Mouse (Mus musculus): Measurements from ENCODE around the gene 2310039H08Rik.
"Not testable (repeated sequence)": the region's sequence is repeated elsewhere in the genome, so short reads cannot be mapped to it uniquely, and the experiment has no call there.

2310039H08Rik gene

GRCm38 (mm10) chr17:46758753-46759152, 13.7 kb upstream of the 2310039H08Rik start:
- DNase-seq (ENCODE audit: low read depth, low spot score) = no peak

- no peak for DNase-seq (ENCODE audit: low read depth, low spot score)
These were observed 8.9 kb upstream of the 2310039H08Rik start, which contains the start of gene Ptcra for GRCm38 (mm10) chr17:46763544-46763943. Gene Ptcra, minus strand, starts transcription at chr17:46763712.

DNA sequence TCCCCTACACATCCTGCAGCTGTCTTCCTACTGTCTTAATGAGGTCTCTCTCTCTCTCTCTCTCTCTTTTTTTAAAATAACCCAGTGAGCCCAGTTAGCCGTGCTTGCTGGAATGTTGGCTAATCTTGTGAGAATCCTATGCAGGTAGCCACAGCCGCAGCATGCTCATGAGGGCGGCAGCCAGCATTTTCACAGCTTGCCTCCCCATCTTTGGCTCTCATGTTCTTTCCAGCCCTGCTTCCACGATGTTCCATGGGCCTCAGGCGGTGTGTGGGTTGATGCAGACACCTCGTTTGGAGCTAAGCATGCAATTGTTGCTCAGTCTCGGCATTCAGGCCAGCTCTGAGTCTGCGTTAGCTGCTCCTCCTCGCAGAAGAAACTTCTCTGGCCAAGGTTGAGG, 7.5 kb upstream of the 2310039H08Rik start:
- not testable (repeated sequence) for DNase-seq (ENCODE audit: low read depth, low spot score)

DNA sequence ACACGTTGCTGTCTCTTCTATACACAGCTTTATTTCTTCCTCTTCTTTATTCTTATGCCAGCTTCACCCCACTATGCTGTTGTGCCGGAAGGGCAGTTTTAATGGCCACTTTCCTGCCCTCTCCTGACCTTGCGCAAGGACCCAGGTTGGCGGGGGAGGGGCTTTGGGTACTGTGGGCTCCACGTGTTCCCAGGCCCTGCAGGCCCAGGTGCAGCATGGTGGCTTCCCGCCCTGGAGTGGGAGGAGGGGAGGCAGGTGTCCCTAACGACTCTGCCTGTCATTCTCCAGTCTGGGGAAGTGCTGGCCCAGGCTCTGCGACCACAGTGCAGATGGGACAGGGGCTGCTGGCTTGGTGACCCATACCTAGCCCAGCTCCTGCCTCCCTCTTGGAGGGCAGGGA, 4.6 kb upstream of the 2310039H08Rik start:
- no peak for DNase-seq (ENCODE audit: low read depth, low spot score)

DNA sequence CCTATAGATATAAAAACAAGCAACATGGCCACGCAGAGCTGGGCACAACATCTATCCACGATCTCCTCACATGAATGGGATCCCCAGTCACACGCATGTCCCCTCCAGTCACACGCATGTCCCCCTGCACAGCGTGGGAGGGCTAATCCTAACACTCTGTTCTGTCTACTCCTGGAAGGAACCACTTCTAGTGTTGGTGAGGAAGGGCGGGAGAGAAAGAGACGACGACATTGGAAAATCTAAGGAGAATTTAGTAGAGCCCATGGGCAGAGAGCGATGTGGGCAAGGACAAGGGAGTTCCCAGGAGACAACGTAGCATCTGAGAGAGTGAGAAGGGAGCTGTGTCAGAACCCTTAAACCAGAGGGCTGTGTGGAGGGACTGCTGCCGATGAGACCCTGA, 1.9 kb upstream of the 2310039H08Rik start:
- no peak for DNase-seq (ENCODE audit: low read depth, low spot score)

DNA sequence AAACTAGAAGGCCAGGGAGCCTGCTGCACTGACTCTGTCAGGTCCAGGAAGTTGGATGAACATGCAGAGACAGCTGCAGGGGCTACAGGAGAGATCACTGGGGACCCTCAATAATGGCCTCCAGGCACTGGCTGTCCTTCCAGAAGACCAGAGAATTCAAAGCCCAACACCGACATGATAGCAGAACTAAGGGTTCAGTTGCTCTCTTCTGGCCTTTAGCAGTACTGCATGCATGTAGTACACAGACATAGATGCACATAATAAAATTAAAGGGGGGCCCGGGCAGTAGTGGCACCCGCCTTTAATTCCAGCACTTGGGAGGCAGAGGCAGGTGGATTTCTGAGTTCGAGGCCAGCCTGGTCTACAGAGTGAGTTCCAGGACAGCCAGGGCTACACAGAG, 1.4 kb upstream of the 2310039H08Rik start:
- DNase-seq (ENCODE audit: low read depth, low spot score) = peak; percentile 46

GRCm38 (mm10) chr17:46771616-46772015, 819 bp upstream of the 2310039H08Rik start:
- no peak for DNase-seq (ENCODE audit: low read depth, low spot score)

DNA sequence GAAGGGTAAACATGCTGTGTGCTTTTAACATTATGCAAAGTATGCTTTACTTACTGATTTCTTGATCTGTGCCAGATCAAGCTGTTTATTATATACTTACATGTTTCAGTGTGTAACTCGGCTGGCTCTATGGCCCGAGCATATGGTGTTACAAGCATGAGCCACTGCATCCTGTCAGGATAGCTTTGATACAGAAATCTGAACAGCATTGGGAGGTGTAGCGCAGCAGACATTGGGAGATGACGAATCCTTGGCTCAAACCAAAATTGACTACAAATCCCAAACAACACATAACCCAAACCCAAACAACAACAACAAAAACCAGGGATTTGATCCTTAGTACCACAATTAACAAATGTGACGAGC, 414 bp upstream of the 2310039H08Rik start:
- no peak for DNase-seq (ENCODE audit: low read depth, low spot score)

- peak; percentile 57 for DNase-seq (ENCODE audit: low read depth, low spot score)
These were observed 1.1 kb downstream of the 2310039H08Rik start for GRCm38 (mm10) chr17:46773278-46774130.

DNA sequence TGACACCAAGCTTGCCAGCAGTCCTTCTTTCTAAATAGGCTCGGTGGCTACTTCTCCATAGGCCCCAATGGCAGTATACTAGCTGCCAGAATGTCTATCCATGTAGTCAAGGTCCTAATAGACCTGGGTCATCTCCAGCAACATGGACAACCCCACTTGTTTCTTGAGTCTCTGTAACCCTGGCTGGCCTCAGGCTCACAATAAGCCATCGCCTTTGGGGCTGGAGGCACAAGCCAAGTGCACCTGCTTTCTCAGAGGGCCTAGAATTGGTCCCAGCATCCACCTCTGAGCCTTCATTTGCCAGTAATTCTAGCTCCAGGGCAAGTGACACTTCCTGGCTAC, 1.7 kb downstream of the 2310039H08Rik start:
- no peak for DNase-seq (ENCODE audit: low read depth, low spot score)

GRCm38 (mm10) chr17:46775070-46775469, 2.6 kb downstream of the 2310039H08Rik start:
- no peak for DNase-seq (ENCODE audit: low read depth, low spot score)

- no peak for DNase-seq (ENCODE audit: low read depth, low spot score)
These were observed 3.7 kb downstream of the 2310039H08Rik start for GRCm38 (mm10) chr17:46776087-46776486.

DNA sequence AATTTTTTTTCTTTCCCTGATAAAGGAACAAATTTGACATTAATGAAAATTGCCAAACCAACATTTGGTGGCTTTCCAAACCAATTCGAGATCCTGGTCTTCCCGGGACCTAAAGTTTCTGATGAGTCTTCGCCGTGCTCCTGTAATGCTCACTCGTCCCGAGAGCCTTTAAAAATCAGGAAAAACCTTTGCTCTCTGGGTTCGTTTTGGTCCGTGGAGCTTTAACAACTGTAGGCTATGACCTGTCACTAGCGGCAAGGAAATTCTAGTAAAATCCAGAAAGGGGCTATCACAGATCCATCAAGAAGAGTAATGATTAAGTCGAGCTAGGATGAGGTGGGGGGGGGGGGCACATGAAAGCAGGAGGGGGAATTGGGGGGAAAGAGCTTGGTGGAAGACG, 9.4 kb downstream of the 2310039H08Rik start:
- no peak for DNase-seq (ENCODE audit: low read depth, low spot score)

DNA sequence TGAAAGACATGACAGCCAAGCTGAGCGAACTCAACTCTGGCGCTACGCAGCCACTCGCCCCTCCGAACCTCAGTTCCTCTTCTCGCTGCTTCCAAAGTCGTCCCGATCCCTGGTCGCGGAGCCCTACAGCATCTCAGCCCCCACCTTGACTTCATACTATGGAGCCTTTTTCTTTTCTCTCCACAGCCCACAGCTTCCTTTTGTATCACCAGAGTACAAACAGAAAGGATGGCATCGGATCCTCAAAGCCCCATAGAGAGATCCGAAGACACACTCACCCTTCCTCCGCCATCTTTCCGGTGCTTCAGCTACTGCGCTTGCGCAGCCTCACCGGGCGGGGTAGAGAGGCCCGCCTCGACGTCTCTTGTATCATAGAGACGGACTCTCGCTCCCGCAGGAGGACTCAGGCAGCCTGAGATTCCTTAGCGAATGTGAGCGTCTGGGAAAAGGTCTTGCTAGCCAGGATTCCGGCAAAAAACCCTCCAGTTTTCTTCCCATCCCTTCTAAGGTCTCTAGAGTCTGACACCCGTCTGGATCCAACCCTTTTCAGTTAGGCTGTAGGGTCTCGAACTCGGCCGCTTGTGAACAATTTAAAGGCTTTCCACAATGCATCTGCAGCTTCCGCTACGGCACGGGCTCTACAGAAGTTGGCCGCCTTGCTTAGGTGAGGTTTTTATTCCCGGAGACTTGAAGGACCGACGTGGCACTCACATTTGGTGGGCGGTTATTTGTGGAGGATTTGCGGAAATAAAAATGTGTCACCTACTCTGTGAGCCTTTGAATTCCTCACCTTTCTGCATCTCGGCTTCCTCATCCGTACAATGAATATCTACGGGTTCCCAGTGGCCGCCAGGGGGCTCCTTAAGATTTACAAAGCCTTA, 10.1 kb downstream of the 2310039H08Rik start, which contains the start of gene Rpl7l1:
Gene Rpl7l1 (minus strand): TSS at position 332 of the 881 bp plus-strand sequence.
- DNase-seq (ENCODE audit: low read depth, low spot score) = peak; percentile 97

DNA sequence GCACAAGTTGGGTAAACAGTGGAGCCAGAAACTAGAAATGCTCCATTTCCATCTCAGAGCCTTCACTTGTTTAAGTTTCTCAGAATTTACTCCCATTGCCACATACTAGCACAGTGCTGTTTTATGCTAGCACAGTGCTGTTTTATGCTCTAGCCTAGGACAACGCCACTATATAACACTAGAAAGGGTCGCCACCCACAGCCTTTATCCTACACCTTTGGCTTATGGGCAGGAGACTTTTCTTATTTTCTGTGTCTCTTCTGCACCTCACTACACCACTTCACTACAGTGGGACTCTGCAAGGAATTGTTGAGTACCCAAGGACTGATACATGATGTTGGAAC, 10.8 kb downstream of the 2310039H08Rik start:
- DNase-seq (ENCODE audit: low read depth, low spot score) = no peak

- DNase-seq (ENCODE audit: low read depth, low spot score) = no peak
These were observed 14.5 kb downstream of the 2310039H08Rik start for GRCm38 (mm10) chr17:46786952-46787351.

GRCm38 (mm10) chr17:46787974-46788373, 15.5 kb downstream of the 2310039H08Rik start:
- not testable (repeated sequence) for DNase-seq (ENCODE audit: low read depth, low spot score)

- peak; percentile 91 for DNase-seq (ENCODE audit: low read depth, low spot score)
These were observed 20.5 kb downstream of the 2310039H08Rik start for GRCm38 (mm10) chr17:46792963-46793362.

- peak; percentile 64 for DNase-seq (ENCODE audit: low read depth, low spot score)
These were observed 24.3 kb downstream of the 2310039H08Rik start for GRCm38 (mm10) chr17:46796743-46797142.

DNA sequence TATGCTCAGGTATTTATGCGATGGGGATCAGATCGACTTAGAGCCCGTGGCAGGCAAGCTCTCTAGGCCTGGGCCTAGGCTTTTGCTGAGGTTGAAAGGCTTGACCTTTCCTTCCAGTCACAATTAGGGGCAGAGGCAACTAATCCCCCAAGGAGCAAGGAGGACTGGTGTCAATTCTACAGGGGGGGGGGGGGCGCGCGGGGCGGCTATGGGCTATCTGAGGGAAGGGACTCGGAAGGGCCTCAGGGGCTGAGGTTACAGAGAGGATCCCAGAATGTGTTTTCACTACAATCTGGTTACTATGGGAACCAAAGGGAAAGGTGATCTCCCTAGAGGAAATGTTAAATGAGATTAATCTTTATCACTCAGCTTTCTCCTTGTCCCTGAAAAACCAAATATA, 25.0 kb downstream of the 2310039H08Rik start:
- no peak for DNase-seq (ENCODE audit: low read depth, low spot score)

DNA sequence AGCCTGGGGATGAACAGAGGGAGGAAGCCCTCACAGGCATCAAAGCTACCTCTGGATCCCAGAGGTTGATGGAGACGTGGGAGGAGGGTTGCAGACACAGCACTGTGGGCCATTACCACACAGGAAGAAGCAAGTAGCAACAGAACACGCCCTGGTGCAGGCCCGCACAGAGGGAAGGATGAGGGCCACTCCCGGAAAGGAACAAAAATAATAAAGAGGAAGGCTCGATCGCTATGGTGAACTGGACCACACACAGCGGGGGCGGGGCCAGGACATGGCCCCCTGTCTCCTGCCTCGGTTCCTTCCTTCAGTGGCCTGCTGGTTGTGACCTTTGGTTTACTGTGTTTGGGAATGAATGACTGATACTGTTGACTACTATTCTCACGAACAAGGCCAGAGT, 27.2 kb downstream of the 2310039H08Rik start:
- peak; percentile 95 for DNase-seq (ENCODE audit: low read depth, low spot score)

DNA sequence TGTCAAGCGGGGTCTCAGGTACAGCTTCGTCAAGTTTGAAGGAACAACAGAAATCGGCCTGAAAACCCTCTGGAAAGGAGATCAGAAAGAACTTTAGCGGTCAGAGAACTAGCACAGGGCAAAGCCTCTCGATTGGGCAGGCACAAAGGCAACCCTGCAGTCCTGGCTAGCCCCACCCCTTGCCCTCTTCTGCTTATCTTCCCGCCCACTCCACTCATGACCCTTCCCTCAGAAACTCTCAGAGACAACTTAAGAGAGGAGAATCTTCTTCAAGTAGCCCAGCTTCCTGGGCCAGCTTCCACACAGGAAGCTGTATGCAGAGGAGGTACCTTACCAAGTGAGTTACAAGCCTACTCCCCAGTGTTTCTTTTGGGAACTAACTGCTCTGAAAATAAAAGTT, 29.3 kb downstream of the 2310039H08Rik start:
- peak; percentile 70 for DNase-seq (ENCODE audit: low read depth, low spot score)

GRCm38 (mm10) chr17:46808376-46808775, 35.9 kb downstream of the 2310039H08Rik start:
- peak; percentile 80 for DNase-seq (ENCODE audit: low read depth, low spot score)
